Mouse (Mus musculus): ENCODE results near the gene Nol3.
"Not testable (repeated sequence)": the region's sequence is repeated elsewhere in the genome, so short reads cannot be mapped to it uniquely, and the experiment has no call there.

Nol3 gene

DNA sequence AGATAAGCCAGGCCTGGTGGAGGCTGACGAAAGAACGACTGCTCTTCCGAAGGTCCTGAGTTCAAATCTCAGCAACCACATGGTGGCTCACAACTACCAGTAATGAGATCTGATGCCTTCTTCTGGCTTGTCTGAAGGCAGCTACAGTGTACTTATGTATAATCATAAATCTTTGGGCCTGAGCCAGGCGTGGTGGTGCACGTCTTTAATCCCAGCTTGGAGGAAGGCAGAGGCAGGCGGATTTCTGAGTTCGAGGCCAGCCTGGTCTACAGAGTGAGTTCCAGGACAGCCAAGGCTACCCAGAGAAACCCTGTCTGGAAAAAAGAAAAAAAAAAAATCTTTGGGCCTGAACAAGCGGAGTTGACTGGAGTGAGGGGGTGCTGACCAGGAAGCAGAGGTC is 15.4 kb downstream of the Nol3 start:
- H3K27me3 ChIP-seq (ENCODE audit: control insufficient read depth, insufficient read depth, low read length, poor library complexity, severe bottlenecking); H3K36me3 ChIP-seq (ENCODE audit: control insufficient read depth, insufficient read depth, low read length, poor library complexity, severe bottlenecking); DNase-seq (ENCODE audit: low read depth, low spot score): not testable (repeated sequence)

DNA sequence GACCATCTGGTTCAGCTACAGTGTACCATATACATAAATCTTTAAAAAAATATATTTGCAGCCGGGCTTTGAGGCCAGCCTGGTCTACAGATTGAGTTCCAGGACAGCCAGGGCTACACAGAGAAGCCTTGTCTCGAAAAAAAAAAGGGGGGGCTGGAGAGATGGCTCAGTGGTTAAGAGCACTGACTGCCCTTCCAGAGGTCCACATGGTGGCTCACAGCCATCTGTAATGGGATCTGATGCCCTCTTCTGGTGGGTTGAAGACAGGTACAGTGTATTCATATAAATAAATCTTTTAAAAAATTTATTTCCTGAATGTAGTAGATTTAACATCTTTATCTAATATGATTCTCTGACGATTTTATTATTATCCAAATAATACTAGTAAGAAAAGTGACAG is 15.9 kb downstream of the Nol3 start:
- not testable (repeated sequence) for H3K27me3 ChIP-seq (ENCODE audit: control insufficient read depth, insufficient read depth, low read length, poor library complexity, severe bottlenecking); H3K36me3 ChIP-seq (ENCODE audit: control insufficient read depth, insufficient read depth, low read length, poor library complexity, severe bottlenecking)
- DNase-seq (ENCODE audit: low read depth, low spot score), result peak; percentile 48

- no peak for DNase-seq (ENCODE audit: low read depth, low spot score)
- Histone ChIP-seq H3K36me3 (ENCODE audit: control insufficient read depth, insufficient read depth, low read length, poor library complexity, severe bottlenecking) (no peaks in the 10 kb centered on the region), H3K27me3 (ENCODE audit: control insufficient read depth, insufficient read depth, low read length, poor library complexity, severe bottlenecking) (no peaks in the 10 kb centered on the region)
Observed at GRCm38 (mm10) chr8:105292471-105292870, 16.5 kb downstream of the Nol3 start.

GRCm38 (mm10) chr8:105293405-105293804 is 17.5 kb downstream of the Nol3 start:
- no peaks in the 10 kb centered on the region for H3K36me3 ChIP-seq (ENCODE audit: control insufficient read depth, insufficient read depth, low read length, poor library complexity, severe bottlenecking)

GRCm38 (mm10) chr8:105294776-105295175 is 18.8 kb downstream of the Nol3 start:
- Histone ChIP-seq H3K36me3 (ENCODE audit: control insufficient read depth, insufficient read depth, low read length, poor library complexity, severe bottlenecking) (no peaks in the 10 kb centered on the region), H3K27me3 (ENCODE audit: control insufficient read depth, insufficient read depth, low read length, poor library complexity, severe bottlenecking) (no peaks in the 10 kb centered on the region)
- DNase-seq (ENCODE audit: low read depth, low spot score), result no peak

More at GRCm38 (mm10) chr8:105293405-105293804, 17.5 kb downstream of the Nol3 start:
- no peak for DNase-seq (ENCODE audit: low read depth, low spot score)
- no peaks in the 10 kb centered on the region for H3K27me3 ChIP-seq (ENCODE audit: control insufficient read depth, insufficient read depth, low read length, poor library complexity, severe bottlenecking)

DNA sequence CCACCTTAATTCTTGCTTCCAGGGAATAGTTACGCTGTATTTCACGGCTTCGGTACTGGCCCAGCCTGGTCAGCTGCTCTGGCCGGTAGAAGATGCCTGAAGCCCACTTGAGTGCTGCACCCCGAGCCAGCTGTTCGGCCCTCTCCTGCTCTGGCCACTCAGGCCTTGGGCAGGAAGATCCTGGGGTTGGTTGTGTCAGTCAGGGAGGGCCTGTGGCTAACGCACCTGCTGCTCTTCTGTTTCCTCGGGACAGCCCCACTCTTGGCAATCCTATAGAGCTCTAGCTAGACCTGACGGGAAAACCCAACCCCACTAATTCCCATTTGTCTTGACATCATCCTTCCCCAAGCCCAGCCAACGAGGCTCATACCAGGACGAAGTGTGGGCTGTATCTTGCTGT is 19.3 kb downstream of the Nol3 start:
- Histone ChIP-seq H3K36me3 (ENCODE audit: control insufficient read depth, insufficient read depth, low read length, poor library complexity, severe bottlenecking) (no peaks in the 10 kb centered on the region), H3K27me3 (ENCODE audit: control insufficient read depth, insufficient read depth, low read length, poor library complexity, severe bottlenecking) (no peaks in the 10 kb centered on the region)
- DNase-seq (ENCODE audit: low read depth, low spot score), result no peak

DNA sequence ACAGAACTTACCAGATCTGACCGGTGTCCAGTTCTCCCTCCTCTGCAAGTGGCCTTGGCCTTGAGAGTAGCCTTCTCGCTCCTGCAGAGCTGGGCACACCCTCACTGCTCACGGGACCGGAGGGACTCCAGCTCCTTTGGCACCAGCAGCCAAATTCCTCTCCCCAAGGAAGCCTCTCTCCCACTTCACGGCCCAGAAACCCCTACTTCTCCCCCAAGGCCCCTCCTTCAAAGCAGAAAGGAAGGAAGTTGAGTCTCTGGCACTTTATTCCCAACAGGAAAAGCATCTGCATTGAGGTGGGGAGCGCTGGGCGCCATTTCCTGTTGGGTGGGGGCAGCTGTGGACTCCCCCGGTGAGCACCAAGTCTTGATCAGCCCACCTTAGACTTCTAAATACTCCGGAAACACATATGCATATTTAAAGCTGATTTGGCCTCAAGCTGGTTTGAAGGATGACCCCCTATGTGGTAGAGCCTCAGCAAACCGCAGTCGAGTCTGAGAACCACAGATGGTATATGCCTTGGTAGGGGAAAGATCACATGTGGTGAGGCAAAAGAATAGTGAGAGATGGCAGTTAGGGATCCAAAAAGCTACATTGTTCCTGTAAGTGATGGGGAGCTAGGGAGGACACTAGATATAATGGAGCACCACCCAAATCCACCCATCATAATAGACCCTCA is 20.1 kb downstream of the Nol3 start, which contains the start of gene Exoc3l:
Gene Exoc3l, minus strand, starts transcription at position 207 of the 679 bp plus-strand sequence.
- no peaks in the 10 kb centered on the region for H3K27me3 ChIP-seq (ENCODE audit: control insufficient read depth, insufficient read depth, low read length, poor library complexity, severe bottlenecking)
- H3K36me3 ChIP-seq (ENCODE audit: control insufficient read depth, insufficient read depth, low read length, poor library complexity, severe bottlenecking), result no peaks in the 10 kb centered on the region; the same call in none of the 2 replicates
- DNase-seq (ENCODE audit: low read depth, low spot score), result no peak

GRCm38 (mm10) chr8:105297511-105298192 is 21.7 kb downstream of the Nol3 start, which contains the start of gene E2f4:
TSS of gene E2f4 (plus strand) at chr8:105297663.
- Histone ChIP-seq H3K36me3 (ENCODE audit: control insufficient read depth, insufficient read depth, low read length, poor library complexity, severe bottlenecking) (peaks cover 8% of the 10 kb centered on the region), H3K27me3 (ENCODE audit: control insufficient read depth, insufficient read depth, low read length, poor library complexity, severe bottlenecking) (no peaks in the 10 kb centered on the region)
- DNase-seq (ENCODE audit: low read depth, low spot score), result peak; percentile 90

GRCm38 (mm10) chr8:105298351-105299252 is 22.7 kb downstream of the Nol3 start:
- peaks cover 12% of the 10 kb centered on the region for H3K36me3 ChIP-seq (ENCODE audit: control insufficient read depth, insufficient read depth, low read length, poor library complexity, severe bottlenecking)
- DNase-seq (ENCODE audit: low read depth, low spot score), result no peak
- H3K27me3 ChIP-seq (ENCODE audit: control insufficient read depth, insufficient read depth, low read length, poor library complexity, severe bottlenecking), result no peaks in the 10 kb centered on the region

- DNase-seq (ENCODE audit: low read depth, low spot score), result no peak
- Histone ChIP-seq H3K36me3 (ENCODE audit: control insufficient read depth, insufficient read depth, low read length, poor library complexity, severe bottlenecking) (peaks cover 12% of the 10 kb centered on the region), H3K27me3 (ENCODE audit: control insufficient read depth, insufficient read depth, low read length, poor library complexity, severe bottlenecking) (no peaks in the 10 kb centered on the region)
Observed at GRCm38 (mm10) chr8:105299962-105300361, 24.0 kb downstream of the Nol3 start.

GRCm38 (mm10) chr8:105303396-105303795 is 27.5 kb downstream of the Nol3 start:
- Histone ChIP-seq H3K27me3 (ENCODE audit: control insufficient read depth, insufficient read depth, low read length, poor library complexity, severe bottlenecking) (no peaks in the 10 kb centered on the region; the same call in 1 of the 2 replicates), H3K36me3 (ENCODE audit: control insufficient read depth, insufficient read depth, low read length, poor library complexity, severe bottlenecking) (peaks cover 12% of the 10 kb centered on the region)
- no peak for DNase-seq (ENCODE audit: low read depth, low spot score)

GRCm38 (mm10) chr8:105303874-105304273 is 27.9 kb downstream of the Nol3 start:
- no peaks in the 10 kb centered on the region; the same call in 1 of the 2 replicates for H3K27me3 ChIP-seq (ENCODE audit: control insufficient read depth, insufficient read depth, low read length, poor library complexity, severe bottlenecking)
- DNase-seq (ENCODE audit: low read depth, low spot score), result no peak
- H3K36me3 ChIP-seq (ENCODE audit: control insufficient read depth, insufficient read depth, low read length, poor library complexity, severe bottlenecking), result peaks cover 13% of the 10 kb centered on the region

DNA sequence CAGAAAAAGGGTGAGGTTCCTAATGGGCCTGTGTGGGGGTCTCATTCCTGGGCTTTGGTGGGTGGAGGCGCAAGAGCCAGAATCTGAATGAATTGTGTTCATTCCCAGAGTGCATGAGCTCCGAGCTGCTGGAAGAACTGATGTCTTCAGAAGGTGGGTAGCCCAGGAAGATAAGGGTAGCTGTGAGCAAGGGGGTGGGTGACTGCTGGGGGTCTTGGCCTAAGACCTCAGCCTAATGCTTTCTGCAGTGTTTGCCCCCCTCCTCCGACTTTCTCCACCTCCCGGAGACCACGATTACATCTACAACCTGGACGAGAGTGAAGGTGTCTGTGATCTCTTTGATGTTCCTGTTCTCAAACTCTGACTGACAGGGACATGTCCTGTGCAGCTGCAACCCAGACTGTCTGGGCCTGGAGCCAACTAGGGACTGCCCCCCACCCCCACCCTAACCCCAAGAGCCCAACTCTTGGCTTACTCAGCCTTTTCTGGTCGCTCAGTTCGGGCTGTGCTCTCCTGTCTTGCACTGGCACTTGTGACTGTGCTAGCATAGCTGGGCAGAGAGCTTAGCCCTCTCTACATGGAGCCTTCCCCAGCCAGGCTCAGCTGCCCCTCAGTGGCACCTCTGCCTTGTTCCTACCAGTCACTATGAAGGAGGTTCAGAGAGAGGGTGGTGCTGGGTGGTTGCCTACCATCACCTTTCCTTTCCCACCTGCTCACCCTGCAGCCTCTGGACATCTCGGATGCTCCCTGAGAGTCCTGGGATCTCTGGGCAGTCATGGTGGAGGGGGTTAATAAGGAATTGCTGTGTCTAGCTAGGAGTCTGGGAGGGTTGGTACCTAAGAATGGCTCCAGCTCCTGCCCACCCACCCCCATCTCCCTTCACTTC is 28.6 kb downstream of the Nol3 start:
- Histone ChIP-seq H3K27me3 (ENCODE audit: control insufficient read depth, insufficient read depth, low read length, poor library complexity, severe bottlenecking) (no peaks in the 10 kb centered on the region; the same call in 1 of the 2 replicates), H3K36me3 (ENCODE audit: control insufficient read depth, insufficient read depth, low read length, poor library complexity, severe bottlenecking) (peaks cover 15% of the 10 kb centered on the region)
- DNase-seq (ENCODE audit: low read depth, low spot score), result no peak
